ENCODE assay signal across 24 mouse cellular contexts in the genomic region with DNA sequence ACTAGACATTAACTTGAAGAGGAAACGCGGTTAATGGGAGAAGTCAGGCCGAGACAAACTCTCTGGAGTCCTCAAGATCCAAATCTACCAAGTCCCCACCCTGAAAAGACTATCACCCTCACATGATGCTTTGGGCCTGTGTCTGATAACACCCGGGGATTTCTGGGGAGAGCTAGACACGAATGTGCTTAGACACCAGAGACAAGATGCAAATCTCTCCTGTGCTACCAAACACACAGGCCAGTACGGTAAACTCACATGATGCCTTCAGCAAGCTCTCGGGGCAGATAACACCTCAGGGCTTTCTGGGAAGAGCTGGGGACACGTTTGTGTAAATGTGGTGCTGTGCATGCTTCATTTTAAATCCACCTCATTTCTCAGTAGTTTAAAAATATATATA. TPM values are rescaled to one million over a fixed set of nuclear protein-coding genes. Genes with fewer than 3 reads are reported as not detected.
A peak's percentile ranks its signal among the peaks of the same experiment; 100 is the strongest.
DNase-seq lines count a peak whose midpoint lies in the region; ATAC-seq and TF ChIP-seq lines count a peak whose summit lies in the region.
"Had no signal": no experiment of that assay in that cellular context is flagged by ENCODE, and none has a peak within 500 bp of the region (broad histone marks: within the 10 kb centered on the region; RNA-seq: fewer than 3 reads in every experiment).

No protein-coding gene starts in this region.

- DNase-seq in G1E (ENCODE audit: low spot score), result peak; percentile 65
- DNase-seq in c-Kit-positive CD71-positive TER-119-negative erythroid progenitor cells, embryonic 14.5 days (ENCODE audit: low read depth), result peak; percentile 40
- DNase-seq in ovary, postnatal 14 days (ENCODE audit: low spot score), result no peak
- no peak for DNase-seq in adrenal gland, postnatal 36 days
- no peak for DNase-seq in natural killer cell, adult 2 months (ENCODE audit: low spot score in 2 of 2)
- DNase-seq: adrenal gland, adult 8-10 months; adrenal gland, postnatal 14 days; cerebellum, adult 11-12 months; cerebellum, adult 2 months; cerebellum, adult 9-10 months; cerebellum, postnatal 25 days had no signal

- no peak for TF ChIP-seq CTCF in G1E (IDR thresholded peaks at IDR 0.05; ENCODE audit: low read depth, low read length)

- H3K9me3 ChIP-seq in G1E (replicated peaks), result 0 out of 2 replicates have a peak, but pooled peaks cover 3% of the 10 kb centered on the region
- H3K9me3 ChIP-seq: embryonic facial prominence, embryonic 10.5 days; embryonic facial prominence, embryonic 12.5 days; forebrain, embryonic 13.5 days had no signal

- H3K27me3 ChIP-seq in G1E (ENCODE audit: insufficient read depth, low read length), result no peaks in the 10 kb centered on the region
- H3K27me3 ChIP-seq: forebrain, embryonic 13.5 days; Patski had no signal

- no peak overlapping the region; the same call in 1 of the 2 replicates for H3K4me3 ChIP-seq in G1E (ENCODE audit: low read depth, low read length)
- H3K4me3 ChIP-seq: embryonic facial prominence, embryonic 10.5 days; embryonic facial prominence, embryonic 12.5 days; forebrain, embryonic 13.5 days had no signal

- peak; percentile 86 for ATAC-seq in G1E (ENCODE audit: extremely low read depth, insufficient number of reproducible peaks, low FRiP score, poor library complexity, severe bottlenecking)
- ATAC-seq: activated CD4-positive, CD25-positive, alpha-beta regulatory T cell, adult 4 months; forebrain, embryonic 13.5 days; forebrain, embryonic 16.5 days; Patski had no signal

- peaks cover 87% of the 10 kb centered on the region for H3K4me1 ChIP-seq in G1E (ENCODE audit: insufficient read depth, low read depth, low read length)
- H3K4me1 ChIP-seq: forebrain, embryonic 13.5 days had no signal

- no peaks in the 10 kb centered on the region for H3K36me3 ChIP-seq in G1E (replicated peaks)
- H3K36me3 ChIP-seq: embryonic facial prominence, embryonic 10.5 days; embryonic facial prominence, embryonic 12.5 days had no signal

RNA-seq across cellular contexts. Expression of a gene that starts 3.5 kb away (rescaled TPM):
- total RNA-seq in G1E (2014; fragmentation: Nextera tagmentation), result 171 and 201 TPM in 2 replicates
- total RNA-seq in G1E (2017), result 386 and 387 TPM in 2 replicates
- polyA plus RNA-seq in G1E (2012), result 2.1 and 3.6 TPM in 2 replicates
- under 1 TPM in 1 of 2 experiments, not detected in 1; 0.07 TPM for total RNA-seq in adrenal gland, postnatal 36 days (2021)
- total RNA-seq: adrenal gland, adult 8-10 months; adrenal gland, postnatal 14 days had no signal
- polyA plus RNA-seq: cerebellum, adult 2 months; Patski had no signal

RNA-seq across cellular contexts. Expression of a gene that starts 34.6 kb away (rescaled TPM):
- 34.4 and 48.6 TPM in 2 replicates for total RNA-seq in G1E (2014; fragmentation: Nextera tagmentation)
- total RNA-seq in G1E (2017), result 23.9 and 28.1 TPM in 2 replicates
- polyA plus RNA-seq in G1E (2012), result 4.4 and 4.6 TPM in 2 replicates
- total RNA-seq in adrenal gland, postnatal 36 days (2021), result 1 to 10 TPM; 8.6 to 9.0 TPM

RNA-seq across cellular contexts. Expression of a gene that starts 36.3 kb away (rescaled TPM):
- total RNA-seq in G1E (2014; fragmentation: Nextera tagmentation), result 13.0 and 14.9 TPM in 2 replicates
- 36.2 and 36.5 TPM in 2 replicates for total RNA-seq in G1E (2017)
- 9.5 and 10.9 TPM in 2 replicates for polyA plus RNA-seq in G1E (2012)
- 10 to 100 TPM; 21.9 to 22.1 TPM for total RNA-seq in adrenal gland, postnatal 36 days (2021)

RNA-seq across cellular contexts. Expression of a gene that starts 39.6 kb away (rescaled TPM):
- total RNA-seq in G1E (2014; fragmentation: Nextera tagmentation) (not detected in 2 replicates), G1E (2017) (1.0 TPM in 1 of 2 replicates, not detected in the other)
- polyA plus RNA-seq in G1E (2012), result not detected in 2 replicates
- total RNA-seq in adrenal gland, postnatal 36 days (2021), result 1 to 10 TPM; 2.1 to 2.9 TPM
- polyA plus RNA-seq: activated CD4-positive, CD25-positive, alpha-beta regulatory T cell, adult 4 months; brain, embryonic 14.5 days; cerebellum, adult 2 months; cortical plate, adult 2 months; embryonic facial prominence, embryonic 10.5 days; forebrain, embryonic 11.5 days; frontal cortex, adult 2 months had no signal

RNA-seq across cellular contexts. Expression of a gene that starts 56.5 kb away (rescaled TPM):
- total RNA-seq in G1E (2014; fragmentation: Nextera tagmentation) (not detected in 2 replicates), G1E (2017) (not detected in 2 replicates)
- not detected in 2 replicates for polyA plus RNA-seq in G1E (2012)
- under 1 TPM in 1 of 2 experiments, not detected in 1; 0.56 TPM for total RNA-seq in adrenal gland, postnatal 36 days (2021)
- total RNA-seq: adrenal gland, adult 18-20 months; adrenal gland, adult 8-10 months had no signal
- polyA plus RNA-seq: activated CD4-positive, CD25-positive, alpha-beta regulatory T cell, adult 4 months; brain, embryonic 14.5 days; C2C12; cerebellum, adult 2 months; cortical plate, adult 2 months; embryonic facial prominence, embryonic 10.5 days; embryonic facial prominence, embryonic 12.5 days; embryonic facial prominence, embryonic 14.5 days; forebrain, embryonic 11.5 days; forebrain, embryonic 13.5 days; forebrain, embryonic 16.5 days; frontal cortex, adult 2 months; Patski had no signal

Comparison
In these comparisons a context has a peak if more than half of its experiments do, and no peak if none do; other contexts are left out.
1. DNase-seq: peak in G1E (single experiment) and c-Kit-positive CD71-positive TER-119-negative erythroid progenitor cells, embryonic 14.5 days (single experiment); none in ovary, postnatal 14 days (single experiment), adrenal gland, postnatal 36 days (0 of 2) and natural killer cell, adult 2 months (0 of 2).
2. RNA of a gene that starts 3.5 kb away (total RNA-seq): 171 to 387 TPM in G1E; 0.07 TPM in adrenal gland, postnatal 36 days; every median in the first group is over 100 times any median in the second.